Mouse (Mus musculus) MEL (cell line): ENCODE measurements around the gene Dnajb14. TPM values are rescaled to one million over a fixed set of nuclear protein-coding genes. Genes with fewer than 3 reads are reported as not detected.

Experiments used
- DNase-seq: peaks from one replicate; pipeline ENCODE4 v3.0.0; 2011; ENCODE audit warnings: low read depth, low spot score
- H3K27ac ChIP-seq: 2 replicates; pipeline ENCODE4 v1.5.1; 2012; ENCODE audit warnings: low read depth, mild to moderate bottlenecking, control low read depth, low read length, moderate library complexity; ENCODE audit not compliant: control insufficient read depth
- H3K27me3 ChIP-seq, 2 experiments: fragments of 150-350 bp in 1 of 2; sonication (generic) in 1 of 2; 2 replicates each; pipeline ENCODE4 v1.6.1; 2012; ENCODE audit warnings: low read length in 2 of 2, mild to moderate bottlenecking in 2 of 2, improper control_type of control experiment in 1 of 2, moderate library complexity in 1 of 2; ENCODE audit not compliant: insufficient read depth in 2 of 2, control insufficient read depth in 1 of 2
- H3K36me3 ChIP-seq, 2 experiments: 2 replicates each; pipeline ENCODE4 v1.6.1; 2012 to 2014; ENCODE audit warnings: low read length in 2 of 2, improper control_type of control experiment in 1 of 2, inconsistent platforms in 1 of 2, mild to moderate bottlenecking in 1 of 2; ENCODE audit not compliant: insufficient read depth in 2 of 2, control insufficient read depth in 1 of 2
- H3K4me1 ChIP-seq, 2 experiments: fragments of 150-350 bp in 1 of 2; sonication (generic) in 1 of 2; 2 replicates each; pipeline ENCODE4 v1.6.1; 2012; ENCODE audit warnings: low read length in 2 of 2, improper control_type of control experiment in 1 of 2, mild to moderate bottlenecking in 1 of 2; ENCODE audit not compliant: insufficient read depth in 2 of 2, control insufficient read depth in 1 of 2
- H3K4me3 ChIP-seq, 2 experiments: fragments of 150-350 bp in 1 of 2; sonication (generic) in 1 of 2; 2 replicates each; pipeline ENCODE4 v1.5.1; 2012; ENCODE audit warnings: low read depth in 2 of 2, low read length in 2 of 2, mild to moderate bottlenecking in 2 of 2, moderate library complexity in 2 of 2, control low read depth in 1 of 2, improper control_type of control experiment in 1 of 2; ENCODE audit not compliant: control insufficient read depth in 1 of 2, insufficient read depth in 1 of 2
- H3K79me2 ChIP-seq: 2 replicates; pipeline ENCODE4 v1.6.1; 2012; ENCODE audit warnings: mild to moderate bottlenecking, low read length, moderate library complexity; ENCODE audit not compliant: control insufficient read depth, poor library complexity, insufficient read depth
- H3K9ac ChIP-seq: 2 replicates; pipeline ENCODE4 v1.6.1; 2012; ENCODE audit warnings: low read depth, mild to moderate bottlenecking, control low read depth, low read length, moderate library complexity; ENCODE audit not compliant: control insufficient read depth, poor library complexity, severe bottlenecking
- H3K9me3 ChIP-seq: fragments of 150-350 bp; sonication (generic); replicated peaks from 2 replicates; pipeline ENCODE4 v1.6.1; 2012; ENCODE audit warnings: mild to moderate bottlenecking, low read length, improper control_type of control experiment, moderate library complexity; ENCODE audit not compliant: insufficient read depth
- BHLHE40 ChIP-seq: IDR thresholded peaks from 2 replicates; pipeline ENCODE4 v1.6.1; 2012; ENCODE audit warnings: low read depth, mild to moderate bottlenecking, inconsistent platforms, low read length, improper control_type of control experiment, borderline replicate concordance
- CHD2 ChIP-seq: IDR thresholded peaks from 2 replicates; pipeline ENCODE4 v1.6.1; 2011; ENCODE audit warnings: low read length, improper control_type of control experiment
- CTCF ChIP-seq, 3 experiments: IDR thresholded peaks in 2 of 3; conservative IDR thresholded peaks in 1 of 3; 2 replicates each; pipeline ENCODE4 v1.5.1; 2011 to 2012; ENCODE audit warnings: low read length in 3 of 3, low read depth in 2 of 3, mild to moderate bottlenecking in 2 of 3, improper control_type of control experiment in 1 of 3, inconsistent platforms in 1 of 3, mixed read lengths in 1 of 3, moderate library complexity in 1 of 3; ENCODE audit not compliant: control insufficient read depth in 1 of 3, insufficient read depth in 1 of 3, poor library complexity in 1 of 3, severe bottlenecking in 1 of 3
- E2F4 ChIP-seq: IDR thresholded peaks from 2 replicates; pipeline ENCODE4 v1.6.1; 2011; ENCODE audit warnings: low read depth, low read length, improper control_type of control experiment, borderline replicate concordance
- ELF1 ChIP-seq: IDR thresholded peaks from 2 replicates; pipeline ENCODE4 v1.6.1; 2014; ENCODE audit warnings: low read depth, mild to moderate bottlenecking, inconsistent platforms, low read length, improper control_type of control experiment, moderate library complexity
- EP300 ChIP-seq, 2 experiments: IDR thresholded peaks; 2 replicates each; pipeline ENCODE4 v1.6.1; 2011; ENCODE audit warnings: improper control_type of control experiment in 2 of 2, low read length in 2 of 2, low read depth in 1 of 2, mild to moderate bottlenecking in 1 of 2
- ETS1 ChIP-seq: IDR thresholded peaks from 2 replicates; pipeline ENCODE4 v1.6.1; 2012; ENCODE audit warnings: low read depth, mild to moderate bottlenecking, inconsistent platforms, low read length, improper control_type of control experiment, moderate library complexity
- GABPA ChIP-seq: IDR thresholded peaks from 2 replicates; pipeline ENCODE4 v1.6.1; 2012; ENCODE audit warnings: low read depth, mild to moderate bottlenecking, inconsistent platforms, low read length, improper control_type of control experiment, moderate library complexity
- GATA1 ChIP-seq: IDR thresholded peaks from 2 replicates; pipeline ENCODE4 v1.6.1; 2011; ENCODE audit warnings: low read depth, low read length, improper control_type of control experiment
- HCFC1 ChIP-seq: IDR thresholded peaks from 2 replicates; pipeline ENCODE4 v1.6.1; 2012; ENCODE audit warnings: low read depth, mild to moderate bottlenecking, inconsistent platforms, low read length, improper control_type of control experiment, moderate library complexity
- JUND ChIP-seq: IDR thresholded peaks from 2 replicates; pipeline ENCODE4 v1.6.1; 2011; ENCODE audit warnings: low read depth, mild to moderate bottlenecking, improper control_type of control experiment, low read length
- KAT2A ChIP-seq: conservative IDR thresholded peaks from 2 replicates; pipeline ENCODE4 v1.6.1; 2012; ENCODE audit warnings: low read depth, low read length, improper control_type of control experiment, inconsistent platforms
- MAFK ChIP-seq: IDR thresholded peaks from 2 replicates; pipeline ENCODE4 v1.6.1; 2011; ENCODE audit warnings: low read depth, mild to moderate bottlenecking, low read length, improper control_type of control experiment, borderline replicate concordance
- MAX ChIP-seq: IDR thresholded peaks from 2 replicates; pipeline ENCODE4 v1.6.1; 2011; ENCODE audit warnings: low read length, improper control_type of control experiment
- MAZ ChIP-seq: IDR thresholded peaks from 2 replicates; pipeline ENCODE4 v1.6.1; 2012; ENCODE audit warnings: low read depth, mild to moderate bottlenecking, inconsistent platforms, low read length, improper control_type of control experiment
- MEF2A ChIP-seq: IDR thresholded peaks from 2 replicates; pipeline ENCODE4 v1.6.1; 2014; ENCODE audit warnings: low read depth, mild to moderate bottlenecking, inconsistent platforms, low read length, improper control_type of control experiment; ENCODE audit not compliant: poor library complexity, insufficient replicate concordance, severe bottlenecking; ENCODE audit errors: extremely low read depth
- MYB ChIP-seq: IDR thresholded peaks from 2 replicates; pipeline ENCODE4 v1.6.1; 2011; ENCODE audit warnings: mild to moderate bottlenecking, low read depth, low read length, improper control_type of control experiment
- MYC ChIP-seq: IDR thresholded peaks from 2 replicates; pipeline ENCODE4 v1.6.1; 2011; ENCODE audit warnings: low read depth, mild to moderate bottlenecking, low read length, improper control_type of control experiment, moderate library complexity
- NRF1 ChIP-seq: IDR thresholded peaks from 2 replicates; pipeline ENCODE4 v1.6.1; 2014; ENCODE audit warnings: low read depth, mild to moderate bottlenecking, inconsistent platforms, low read length, improper control_type of control experiment, moderate library complexity; ENCODE audit not compliant: poor library complexity, insufficient read depth, severe bottlenecking
- POLR2AphosphoS2 ChIP-seq: IDR thresholded peaks from 2 replicates; pipeline ENCODE4 v1.6.1; 2011; ENCODE audit warnings: low read length, improper control_type of control experiment
- POLR2AphosphoS5 ChIP-seq: IDR thresholded peaks from 2 replicates; pipeline ENCODE4 v1.6.1; 2012; ENCODE audit warnings: low read depth, borderline replicate concordance, mild to moderate bottlenecking, inconsistent platforms, low read length, moderate library complexity, mixed read lengths
- RAD21 ChIP-seq: IDR thresholded peaks from 2 replicates; pipeline ENCODE4 v1.6.1; 2011; ENCODE audit warnings: mild to moderate bottlenecking, low read depth, low read length, improper control_type of control experiment
- RCOR1 ChIP-seq: IDR thresholded peaks from 2 replicates; pipeline ENCODE4 v1.6.1; 2012; ENCODE audit warnings: low read depth, mild to moderate bottlenecking, inconsistent platforms, low read length, improper control_type of control experiment
- SMC3 ChIP-seq: IDR thresholded peaks from 2 replicates; pipeline ENCODE4 v1.6.1; 2011; ENCODE audit warnings: low read depth, low read length, improper control_type of control experiment
- TAL1 ChIP-seq: IDR thresholded peaks from 2 replicates; pipeline ENCODE4 v1.6.1; 2012; ENCODE audit warnings: mild to moderate bottlenecking, inconsistent platforms, low read length, moderate library complexity, mixed read lengths
- TBP ChIP-seq: IDR thresholded peaks from 2 replicates; pipeline ENCODE4 v1.8.0; 2011; ENCODE audit warnings: low read depth, low read length, improper control_type of control experiment
- TCF12 ChIP-seq: IDR thresholded peaks from 2 replicates; pipeline ENCODE4 v1.6.1; 2014; ENCODE audit warnings: low read depth, mild to moderate bottlenecking, inconsistent platforms, low read length, improper control_type of control experiment, moderate library complexity
- UBTF ChIP-seq: IDR thresholded peaks from 2 replicates; pipeline ENCODE4 v1.6.1; 2012; ENCODE audit warnings: low read depth, mild to moderate bottlenecking, inconsistent platforms, low read length, improper control_type of control experiment, moderate library complexity, borderline replicate concordance; ENCODE audit not compliant: insufficient read depth
- USF2 ChIP-seq, 2 experiments: IDR thresholded peaks; 2 replicates each; pipeline ENCODE4 v1.6.1; 2011 to 2012; ENCODE audit warnings: improper control_type of control experiment in 2 of 2, low read length in 2 of 2, borderline replicate concordance in 1 of 2, inconsistent platforms in 1 of 2, low read depth in 1 of 2, mild to moderate bottlenecking in 1 of 2; ENCODE audit not compliant: insufficient read depth in 1 of 2
- ZC3H11A ChIP-seq: IDR thresholded peaks from 2 replicates; pipeline ENCODE4 v1.6.1; 2012; ENCODE audit warnings: low read depth, mild to moderate bottlenecking, inconsistent platforms, low read length, improper control_type of control experiment
- ZKSCAN1 ChIP-seq: IDR thresholded peaks from 2 replicates; pipeline ENCODE4 v1.6.1; 2012; ENCODE audit warnings: low read depth, mild to moderate bottlenecking, inconsistent platforms, low read length, improper control_type of control experiment, moderate library complexity
- ZMIZ1 ChIP-seq: IDR thresholded peaks from 2 replicates; pipeline ENCODE4 v1.6.1; 2012; ENCODE audit warnings: low read depth, mild to moderate bottlenecking, inconsistent platforms, low read length, improper control_type of control experiment, moderate library complexity
- ZNF384 ChIP-seq: IDR thresholded peaks from 2 replicates; pipeline ENCODE4 v1.6.1; 2012; ENCODE audit warnings: low read depth, mild to moderate bottlenecking, inconsistent platforms, low read length, improper control_type of control experiment
- polyA plus RNA-seq, 2 experiments: library from polyadenylated mRNA; stranded (reverse) in 1 of 2; unstranded in 1 of 2; fragments of >175 nt in 1 of 2; fragments of >200 nt in 1 of 2; gene quantifications; 2 replicates each; pipeline versions ENCODE4 v1.2.1 to v1.2.4; 2012; ENCODE audit warnings: low replicate concordance in 2 of 2, low read depth in 1 of 2; ENCODE audit not compliant: insufficient read length in 2 of 2, insufficient read depth in 1 of 2, missing spikeins in 1 of 2
- total RNA-seq: library from RNA; depleted of rRNA; stranded (reverse); fragments of 300-350 nt; gene quantifications from 2 replicates; pipeline ENCODE4 v1.2.3, GENCODE M21; 2012

Dnajb14 gene
- total and polyA plus RNA-seq, 3 experiments: 4.2 to 6.1 TPM; not detected in 1

DNA sequence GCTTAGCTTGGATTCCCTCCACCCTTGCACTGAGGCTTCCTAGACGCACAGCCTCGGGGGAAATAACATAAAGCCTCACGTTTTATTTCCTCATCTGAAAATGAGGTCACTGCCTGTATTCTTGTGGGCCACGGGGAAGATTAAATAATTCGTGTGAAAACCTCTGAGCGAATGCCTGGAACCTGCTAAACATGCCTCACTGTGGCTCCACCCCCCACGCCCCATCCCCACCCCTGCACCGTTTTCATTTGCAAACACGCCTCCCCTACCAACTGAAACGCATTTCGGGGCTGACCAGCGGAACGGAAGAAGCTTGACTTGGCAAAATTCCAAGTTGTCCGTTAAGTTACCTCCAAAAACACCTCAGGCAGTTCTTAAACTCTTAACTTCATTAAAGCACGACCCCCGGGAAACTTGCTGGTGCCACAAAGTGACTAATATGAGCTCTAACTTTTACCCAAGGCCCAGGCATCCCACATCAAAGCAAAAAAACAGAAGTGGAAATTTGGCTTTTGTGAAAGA, 88.1 kb downstream of the Dnajb14 start (continued):
- no peak for TF ChIP-seq RAD21
- TF ChIP-seq POLR2AphosphoS2: no peak; the same call in 1 of the 2 replicates
- TF ChIP-seq CTCF (IDR thresholded peaks at IDR 0.05 in 2 of 3, conservative IDR thresholded peaks at IDR 0.05 in 1 of 3; ENCODE audit: control insufficient read depth in 1 of 3, insufficient read depth in 1 of 3, low read depth in 2 of 3, low read length in 3 of 3, poor library complexity in 1 of 3, severe bottlenecking in 1 of 3): no peak

DNA sequence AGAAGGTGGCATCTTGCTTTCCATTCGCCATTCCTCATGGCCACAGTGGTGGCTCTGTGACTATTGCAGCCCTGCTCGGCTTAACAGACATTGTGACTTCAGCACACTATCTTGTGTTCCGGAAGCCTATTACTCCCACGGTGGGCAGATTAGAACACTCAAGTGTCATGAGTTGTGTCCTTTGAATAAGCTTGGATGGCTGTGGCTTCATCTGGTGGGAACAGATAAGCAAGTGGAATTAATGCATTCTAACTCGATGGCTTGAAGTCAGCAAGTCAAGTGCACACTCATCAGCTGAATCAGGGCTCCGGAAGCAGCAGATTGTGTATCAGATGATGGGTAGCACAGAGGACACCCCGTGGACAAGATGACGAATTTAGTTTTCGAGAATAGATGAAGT, 90.4 kb downstream of the Dnajb14 start:
- peak overlapping the region; percentile 33 for H3K9ac ChIP-seq
- H3K4me1 ChIP-seq: peaks cover 42 to 62% of the 10 kb centered on the region in 2 experiments
- DNase-seq: peak; percentile 98
- H3K27ac ChIP-seq: peak overlapping the region; percentile 95
- peaks cover 15 to 76% of the 10 kb centered on the region in 2 experiments for H3K36me3 ChIP-seq
- H3K9me3 ChIP-seq: no peaks in the 10 kb centered on the region
- no peak overlapping the region for H3K4me3 ChIP-seq
- no peaks in the 10 kb centered on the region for H3K27me3 ChIP-seq
- H3K79me2 ChIP-seq: peaks cover 6% of the 10 kb centered on the region; the same call in 1 of the 2 replicates
- TF ChIP-seq MAZ (peak; percentile 91; the same call in 1 of the 2 replicates), JUND (peak; percentile 97), CTCF (IDR thresholded peaks at IDR 0.05 in 2 of 3, conservative IDR thresholded peaks at IDR 0.05 in 1 of 3; ENCODE audit: control insufficient read depth in 1 of 3, insufficient read depth in 1 of 3, low read depth in 2 of 3, low read length in 3 of 3, poor library complexity in 1 of 3, severe bottlenecking in 1 of 3) (no peak), ZC3H11A (peak; percentile 59), RCOR1 (peak; percentile 99), MEF2A (peak; percentile 94; the same call in 1 of the 2 replicates), ZKSCAN1 (no peak), TCF12 (peak; percentile 100), NRF1 (no peak), BHLHE40 (peak; percentile 98), ZNF384 (peak; percentile 67), GATA1 (peak; percentile 100), SMC3 (peak; percentile 7; the same call in 1 of the 2 replicates), E2F4 (0 out of 2 replicates have a peak, but pooled peaks have one; percentile 46), GABPA (peak; percentile 70; the same call in 1 of the 2 replicates), UBTF (no peak), ETS1 (peak; percentile 100), MYB (peak; percentile 97), POLR2AphosphoS5 (no peak), TBP (peak; percentile 65), MYC (peak; percentile 96), USF2 (IDR thresholded peaks at IDR 0.05; ENCODE audit: borderline replicate concordance in 1 of 2, insufficient read depth in 1 of 2, low read depth in 1 of 2, low read length in 2 of 2) (no peak), KAT2A (peak; percentile 73), ELF1 (peak; percentile 76; the same call in 1 of the 2 replicates), MAX (peak; percentile 91), CHD2 (peak; percentile 74), TAL1 (peak; percentile 100), MAFK (peak; percentile 95), EP300 (IDR thresholded peaks at IDR 0.05; ENCODE audit: low read depth in 1 of 2, low read length in 2 of 2) (peak; percentile 100), HCFC1 (peak; percentile 65), POLR2AphosphoS2 (peak; percentile 97), ZMIZ1 (no peak; the same call in 1 of the 2 replicates)
